Mouse (Mus musculus) retina, embryonic 14.5 days (tissue): Measurements from ENCODE around the gene Gm45140.

Experiments
- DNase-seq: peaks from one replicate; pipeline ENCODE4 v3.0.0-alpha.2; 2015; ENCODE audit warnings: low spot score

Gm45140 gene

DNA sequence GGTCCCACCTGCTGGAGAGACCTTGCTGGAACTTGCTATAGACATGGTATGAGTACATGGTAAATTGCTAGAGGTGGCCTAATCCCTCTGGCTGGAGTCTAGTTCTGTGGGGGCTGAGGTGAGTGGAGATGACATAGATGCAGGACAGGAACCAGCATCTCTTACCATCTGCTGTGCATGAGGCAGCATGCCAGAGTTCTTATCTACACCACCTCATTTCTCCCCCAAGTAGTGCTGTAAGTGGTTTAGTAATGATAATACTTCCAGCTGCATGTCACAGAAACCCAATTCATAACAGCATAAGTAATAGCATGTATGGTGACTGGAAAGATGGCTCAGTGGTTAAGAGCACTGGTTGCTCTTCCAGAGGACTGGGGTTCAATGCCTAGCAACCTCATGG lies 95.1 kb downstream of the Gm45140 start:
- DNase-seq, result no peak

DNA sequence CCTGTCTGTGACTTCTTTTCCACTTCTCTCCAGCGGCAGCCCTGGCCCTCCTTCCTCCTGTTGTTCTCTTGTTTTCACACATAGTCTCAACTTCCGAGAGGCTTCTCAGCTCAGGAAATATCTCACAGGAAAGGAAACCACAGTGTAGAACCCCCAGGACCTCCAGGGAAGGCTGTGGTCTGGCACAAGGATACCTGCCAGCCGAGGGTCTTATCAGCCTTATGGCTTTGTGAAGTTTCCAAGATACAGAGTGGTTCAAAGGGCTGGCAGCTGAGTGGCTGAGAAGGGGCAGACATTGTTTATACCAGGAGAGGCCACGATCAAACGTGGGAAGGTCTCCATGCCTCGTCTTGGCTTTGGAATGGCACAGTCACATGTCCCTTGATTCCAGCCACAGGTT lies 95.7 kb downstream of the Gm45140 start:
- no peak for DNase-seq
